Mouse (Mus musculus): ENCODE results near the gene 4930568D16Rik. TPM values are rescaled to one million over a fixed set of nuclear protein-coding genes. Genes with fewer than 3 reads are reported as not detected.

4930568D16Rik gene
- polyA plus RNA-seq, 1 experiment from 2014 or later, result not detected

GRCm38 (mm10) chr2:35338707-35339106 lies 28.8 kb downstream of the 4930568D16Rik start:
- no peak overlapping the region for H3K4me3 ChIP-seq (replicated peaks)
- H3K27me3 ChIP-seq, result no peaks in the 10 kb centered on the region
- H3K9ac ChIP-seq, result no peak overlapping the region
- H3K27ac ChIP-seq, result 0 out of 2 replicates have a peak overlapping the region, but pooled peaks have one; percentile 21
- 72% methylated on average over 6 of the region's 6 CpGs for WGBS (ENCODE audit: insufficient replicate concordance)
- DNase-seq (no peak), ATAC-seq (ENCODE audit: low read depth) (no peak)
- peaks cover 10% of the 10 kb centered on the region for H3K36me3 ChIP-seq
- no peak overlapping the region for H3K4me2 ChIP-seq
- peaks cover 32% of the 10 kb centered on the region for H3K4me1 ChIP-seq (replicated peaks)
- H3K9me3 ChIP-seq (replicated peaks), result no peaks in the 10 kb centered on the region

- Histone ChIP-seq H3K36me3 (peaks cover 15% of the 10 kb centered on the region), H3K27ac (no peak overlapping the region), H3K4me1 (replicated peaks) (peaks cover 39% of the 10 kb centered on the region), H3K9me3 (replicated peaks) (no peaks in the 10 kb centered on the region), H3K4me3 (replicated peaks) (no peak overlapping the region), H3K4me2 (no peak overlapping the region), H3K27me3 (no peaks in the 10 kb centered on the region), H3K9ac (no peak overlapping the region)
- no peak for DNase-seq
- 70% methylated on average over 1 of the region's 1 CpGs for WGBS (ENCODE audit: insufficient replicate concordance)
- ATAC-seq (ENCODE audit: low read depth), result no peak
Observed at GRCm38 (mm10) chr2:35338036-35338435, 29.5 kb downstream of the 4930568D16Rik start.

- H3K9ac ChIP-seq, result peak overlapping the region; percentile 74
- ATAC-seq (ENCODE audit: low read depth) (no peak), DNase-seq (no peak)
- H3K36me3 ChIP-seq, result peaks cover 21% of the 10 kb centered on the region
- peak overlapping the region; percentile 90 for H3K4me3 ChIP-seq (replicated peaks)
- H3K9me3 ChIP-seq (replicated peaks), result no peaks in the 10 kb centered on the region
- H3K27ac ChIP-seq, result peak overlapping the region; percentile 89
- WGBS (ENCODE audit: insufficient replicate concordance), result 64% methylated on average over 10 of the region's 10 CpGs
- H3K27me3 ChIP-seq, result no peaks in the 10 kb centered on the region
- H3K4me1 ChIP-seq (replicated peaks), result peaks cover 45% of the 10 kb centered on the region
- peak overlapping the region; percentile 82 for H3K4me2 ChIP-seq
Observed at GRCm38 (mm10) chr2:35337419-35337818, 30.1 kb downstream of the 4930568D16Rik start.

- Histone ChIP-seq H3K36me3 (peaks cover 29% of the 10 kb centered on the region), H3K9ac (peak within 1 kb of the TSS; percentile 97), H3K4me2 (peak within 1 kb of the TSS; percentile 82), H3K4me3 (replicated peaks) (peak within 1 kb of the TSS; percentile 90), H3K27ac (peak within 1 kb of the TSS; percentile 100), H3K27me3 (no peaks in the 10 kb centered on the region), H3K9me3 (replicated peaks) (no peaks in the 10 kb centered on the region), H3K4me1 (replicated peaks) (peaks cover 53% of the 10 kb centered on the region)
- DNase-seq, result peak; percentile 100
- under 1% methylated on average over 45 of the region's 45 CpGs for WGBS (ENCODE audit: insufficient replicate concordance)
- peak; percentile 94 for ATAC-seq (ENCODE audit: low read depth)
Observed at GRCm38 (mm10) chr2:35336388-35337280, 30.9 kb downstream of the 4930568D16Rik start, which contains the start of gene Stom. Gene Stom (minus strand): TSS chr2:35336976.

GRCm38 (mm10) chr2:35335620-35336019 lies 31.9 kb downstream of the 4930568D16Rik start:
- peaks cover 63% of the 10 kb centered on the region for H3K4me1 ChIP-seq (replicated peaks)
- 13% methylated on average over 7 of the region's 7 CpGs for WGBS (ENCODE audit: insufficient replicate concordance)
- peak overlapping the region; percentile 82 for H3K4me2 ChIP-seq
- peak overlapping the region; percentile 90 for H3K4me3 ChIP-seq (replicated peaks)
- DNase-seq (no peak), ATAC-seq (ENCODE audit: low read depth) (no peak)
- peak overlapping the region; percentile 100 for H3K27ac ChIP-seq
- peaks cover 31% of the 10 kb centered on the region for H3K36me3 ChIP-seq
- H3K9me3 ChIP-seq (replicated peaks), result no peaks in the 10 kb centered on the region
- no peaks in the 10 kb centered on the region for H3K27me3 ChIP-seq
- peak overlapping the region; percentile 97 for H3K9ac ChIP-seq

GRCm38 (mm10) chr2:35333670-35334069 lies 33.9 kb downstream of the 4930568D16Rik start:
- no peaks in the 10 kb centered on the region for H3K27me3 ChIP-seq
- peaks cover 81% of the 10 kb centered on the region for H3K4me1 ChIP-seq (replicated peaks)
- peak overlapping the region; percentile 97 for H3K9ac ChIP-seq
- H3K27ac ChIP-seq, result peak overlapping the region; percentile 100
- DNase-seq (no peak), ATAC-seq (ENCODE audit: low read depth) (no peak)
- H3K4me3 ChIP-seq (replicated peaks), result peak overlapping the region; percentile 90
- H3K4me2 ChIP-seq, result peak overlapping the region; percentile 82
- H3K9me3 ChIP-seq (replicated peaks), result no peaks in the 10 kb centered on the region
- H3K36me3 ChIP-seq, result peaks cover 46% of the 10 kb centered on the region

GRCm38 (mm10) chr2:35331205-35331604 lies 36.3 kb downstream of the 4930568D16Rik start:
- DNase-seq, result no peak
- Histone ChIP-seq H3K9ac (peak overlapping the region; percentile 97; the same call in 1 of the 2 replicates), H3K27me3 (no peaks in the 10 kb centered on the region), H3K36me3 (peaks cover 54% of the 10 kb centered on the region), H3K9me3 (replicated peaks) (no peaks in the 10 kb centered on the region), H3K4me2 (peak overlapping the region; percentile 82), H3K4me1 (replicated peaks) (peaks cover 91% of the 10 kb centered on the region), H3K27ac (peak overlapping the region; percentile 100), H3K4me3 (replicated peaks) (peak overlapping the region; percentile 90; the same call in 1 of the 2 replicates)
- 68% methylated on average over 2 of the region's 2 CpGs for WGBS (ENCODE audit: insufficient replicate concordance)
- no peak for ATAC-seq (ENCODE audit: low read depth)

- Histone ChIP-seq H3K27me3 (no peaks in the 10 kb centered on the region), H3K4me1 (replicated peaks) (peaks cover 99% of the 10 kb centered on the region), H3K9ac (peak overlapping the region; percentile 70), H3K36me3 (peaks cover 68% of the 10 kb centered on the region), H3K4me2 (peak overlapping the region; percentile 70), H3K9me3 (replicated peaks) (no peaks in the 10 kb centered on the region), H3K4me3 (replicated peaks) (peak overlapping the region; percentile 47), H3K27ac (peak overlapping the region; percentile 98)
- no peak for DNase-seq
- WGBS (ENCODE audit: insufficient replicate concordance), result 50% methylated on average over 2 of the region's 2 CpGs
- no peak for ATAC-seq (ENCODE audit: low read depth)
Observed at GRCm38 (mm10) chr2:35329061-35329460, 38.5 kb downstream of the 4930568D16Rik start.

- H3K4me2 ChIP-seq, result peak overlapping the region; percentile 70
- H3K27me3 ChIP-seq, result no peaks in the 10 kb centered on the region
- H3K9me3 ChIP-seq (replicated peaks), result no peaks in the 10 kb centered on the region
- H3K36me3 ChIP-seq, result peaks cover 71% of the 10 kb centered on the region
- peak overlapping the region; percentile 98 for H3K27ac ChIP-seq
- peaks cover 99% of the 10 kb centered on the region for H3K4me1 ChIP-seq (replicated peaks)
- ATAC-seq (ENCODE audit: low read depth) (peak; percentile 11; the same call in 1 of the 2 replicates), DNase-seq (no peak)
- H3K4me3 ChIP-seq (replicated peaks), result peak overlapping the region; percentile 47
- 34% methylated on average over 11 of the region's 11 CpGs for WGBS (ENCODE audit: insufficient replicate concordance)
- H3K9ac ChIP-seq, result peak overlapping the region; percentile 70
Observed at GRCm38 (mm10) chr2:35328064-35328792, 39.3 kb downstream of the 4930568D16Rik start.

- H3K27me3 ChIP-seq, result no peaks in the 10 kb centered on the region
- peak overlapping the region; percentile 47 for H3K4me3 ChIP-seq (replicated peaks)
- H3K4me2 ChIP-seq, result peak overlapping the region; percentile 70
- peak; percentile 64 for DNase-seq
- peaks cover 99% of the 10 kb centered on the region for H3K4me1 ChIP-seq (replicated peaks)
- peaks cover 71% of the 10 kb centered on the region for H3K36me3 ChIP-seq
- no peaks in the 10 kb centered on the region for H3K9me3 ChIP-seq (replicated peaks)
- peak overlapping the region; percentile 70 for H3K9ac ChIP-seq
- whole genome bisulfite sequencing (ENCODE audit: insufficient replicate concordance), result 21% methylated on average over 10 of the region's 10 CpGs
- peak; percentile 81 for ATAC-seq (ENCODE audit: low read depth)
- H3K27ac ChIP-seq, result peak overlapping the region; percentile 98
Observed at GRCm38 (mm10) chr2:35327583-35327982, 39.9 kb downstream of the 4930568D16Rik start.

- no peaks in the 10 kb centered on the region for H3K27me3 ChIP-seq
- H3K4me1 ChIP-seq (replicated peaks), result peaks cover 99% of the 10 kb centered on the region
- H3K4me3 ChIP-seq (replicated peaks), result peak overlapping the region; percentile 40
- DNase-seq (no peak), ATAC-seq (ENCODE audit: low read depth) (no peak)
- peak overlapping the region; percentile 63 for H3K9ac ChIP-seq
- WGBS (ENCODE audit: insufficient replicate concordance), result 72% methylated on average over 1 of the region's 1 CpGs
- H3K27ac ChIP-seq, result peak overlapping the region; percentile 98
- peaks cover 71% of the 10 kb centered on the region for H3K36me3 ChIP-seq
- no peaks in the 10 kb centered on the region for H3K9me3 ChIP-seq (replicated peaks)
- peak overlapping the region; percentile 70 for H3K4me2 ChIP-seq
Observed at GRCm38 (mm10) chr2:35326931-35327330, 40.6 kb downstream of the 4930568D16Rik start.

Data from liver, embryonic 13.5 days (tissue).